Mouse (Mus musculus): ENCODE results near the gene Tssk3.

Gene Tssk3

DNA sequence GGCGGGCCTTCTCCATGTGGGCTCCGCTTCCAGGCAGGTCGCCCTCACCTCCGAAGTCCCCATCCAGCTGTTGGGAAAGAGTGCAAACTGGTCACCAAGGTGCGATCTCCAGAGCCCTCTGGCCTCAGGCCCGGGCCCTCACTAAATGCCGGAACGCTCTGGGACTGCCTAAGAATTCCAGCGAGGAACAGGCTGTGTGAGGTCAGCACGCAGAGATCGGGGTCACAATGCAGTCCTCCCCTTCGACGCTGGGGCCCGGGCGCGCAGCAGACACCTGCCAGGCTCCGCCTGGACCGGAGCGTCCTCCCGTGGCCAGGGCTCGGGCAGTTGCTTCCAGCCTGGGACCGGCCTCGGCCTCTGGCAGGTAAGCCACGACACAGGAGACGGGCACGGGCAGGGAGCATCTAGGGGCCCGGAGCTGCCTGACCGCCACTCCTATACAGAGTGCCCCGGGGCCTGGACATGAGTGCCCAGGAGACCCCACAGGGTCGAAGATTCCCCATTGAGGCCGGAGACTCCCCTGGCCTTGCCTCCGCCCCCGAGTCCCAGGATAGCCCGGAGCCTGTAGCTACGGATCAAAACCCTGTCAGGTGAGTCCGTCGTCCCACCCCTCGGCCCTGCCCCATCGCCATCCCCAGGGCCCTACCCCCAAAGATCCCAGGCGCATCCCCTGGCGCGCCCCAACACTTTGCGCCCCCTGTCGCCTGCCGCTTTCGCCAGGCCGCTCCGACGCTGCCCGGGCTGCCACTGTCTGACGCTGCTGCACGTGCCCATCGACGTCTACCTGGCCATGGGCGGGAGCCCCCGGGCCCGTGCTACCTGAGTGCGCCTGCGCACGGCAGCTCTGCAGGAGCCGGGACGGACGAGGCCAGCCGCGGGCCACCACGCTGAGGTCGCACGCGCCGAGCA is at the start of gene Tssk3, which contains the start of gene Fam229a:
TSS of gene Tssk3 (minus strand) at position 51 of the 909 bp plus-strand sequence.
TSS of gene Fam229a (plus strand) at position 219 of the 909 bp plus-strand sequence.
- peak; percentile 47 to 64 for DNase-seq (ENCODE audit: inconsistent age in 2 of 2, low spot score in 1 of 2)

GRCm38 (mm10) chr4:129540012-129540411 is 49.2 kb upstream of the Tssk3 start:
- peak in 1 of 2 experiments; percentile 50 for DNase-seq (ENCODE audit: inconsistent age in 2 of 2, low spot score in 1 of 2)

DNA sequence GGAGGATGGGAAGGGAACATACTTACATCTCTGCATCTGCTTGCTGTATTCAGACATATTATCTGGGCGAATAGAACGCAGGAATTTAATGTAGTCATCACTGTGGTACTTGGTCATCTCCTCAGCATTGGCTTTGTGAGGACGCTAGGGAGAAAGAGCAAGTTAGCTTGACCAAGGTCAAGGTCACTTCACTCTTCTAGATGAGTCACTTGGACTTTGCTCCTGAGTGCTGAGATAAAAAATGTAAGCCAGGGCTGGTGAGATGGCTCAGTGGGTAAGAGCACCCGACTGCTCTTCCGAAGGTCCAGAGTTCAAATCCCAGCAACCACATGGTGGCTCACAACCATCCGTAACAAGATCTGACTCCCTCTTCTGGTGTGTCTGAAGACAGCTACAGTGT is 38.1 kb upstream of the Tssk3 start:
- DNase-seq (ENCODE audit: inconsistent age in 2 of 2, low spot score in 1 of 2): peak; percentile 63 to 82

GRCm38 (mm10) chr4:129525889-129526288 is 35.1 kb upstream of the Tssk3 start:
- no peak for DNase-seq (ENCODE audit: inconsistent age in 2 of 2, low spot score in 1 of 2)

GRCm38 (mm10) chr4:129525338-129525737 is 34.5 kb upstream of the Tssk3 start:
- DNase-seq (ENCODE audit: inconsistent age in 2 of 2, low spot score in 1 of 2): no peak

DNA sequence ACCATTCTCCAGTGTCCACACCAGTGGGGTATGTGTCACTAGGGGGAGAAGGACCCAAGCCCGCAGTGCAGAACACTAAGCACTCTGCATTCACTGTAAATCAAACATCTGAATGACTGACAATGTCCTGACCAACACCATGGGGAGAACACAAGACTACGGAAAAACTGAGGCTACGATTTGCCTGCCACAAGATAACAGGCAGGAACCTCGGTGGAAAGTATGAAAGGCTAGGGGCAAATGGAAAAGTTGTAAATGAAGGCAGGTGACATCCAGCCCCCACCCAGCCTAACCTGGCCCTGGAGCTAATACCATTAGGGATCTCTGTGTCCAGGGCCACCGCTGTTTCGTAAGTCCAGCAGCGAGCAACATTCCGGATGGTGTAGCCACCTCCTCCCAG is 27.7 kb upstream of the Tssk3 start:
- no peak for DNase-seq (ENCODE audit: inconsistent age in 2 of 2, low spot score in 1 of 2)

DNA sequence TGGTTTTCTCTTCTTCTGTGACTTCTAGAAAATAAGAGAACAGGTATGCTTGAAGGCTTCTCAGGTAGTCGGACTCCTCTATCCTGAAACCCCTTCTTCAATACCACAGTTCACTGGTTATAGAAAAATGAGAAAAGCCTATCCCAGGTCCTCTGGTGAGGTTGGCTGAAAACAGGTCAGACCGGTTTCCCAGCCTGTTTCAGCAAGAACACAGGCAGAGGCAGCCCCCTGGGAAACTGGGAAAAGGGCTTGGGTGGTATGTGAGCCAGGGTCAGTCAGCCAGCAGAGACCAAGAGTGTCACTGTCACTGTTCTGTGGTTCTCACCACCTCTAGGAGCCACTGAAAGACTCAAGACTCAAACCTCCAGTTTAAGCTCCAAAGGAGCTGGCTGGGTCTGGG is 26.1 kb upstream of the Tssk3 start:
- no peak for DNase-seq (ENCODE audit: inconsistent age in 2 of 2, low spot score in 1 of 2)

DNA sequence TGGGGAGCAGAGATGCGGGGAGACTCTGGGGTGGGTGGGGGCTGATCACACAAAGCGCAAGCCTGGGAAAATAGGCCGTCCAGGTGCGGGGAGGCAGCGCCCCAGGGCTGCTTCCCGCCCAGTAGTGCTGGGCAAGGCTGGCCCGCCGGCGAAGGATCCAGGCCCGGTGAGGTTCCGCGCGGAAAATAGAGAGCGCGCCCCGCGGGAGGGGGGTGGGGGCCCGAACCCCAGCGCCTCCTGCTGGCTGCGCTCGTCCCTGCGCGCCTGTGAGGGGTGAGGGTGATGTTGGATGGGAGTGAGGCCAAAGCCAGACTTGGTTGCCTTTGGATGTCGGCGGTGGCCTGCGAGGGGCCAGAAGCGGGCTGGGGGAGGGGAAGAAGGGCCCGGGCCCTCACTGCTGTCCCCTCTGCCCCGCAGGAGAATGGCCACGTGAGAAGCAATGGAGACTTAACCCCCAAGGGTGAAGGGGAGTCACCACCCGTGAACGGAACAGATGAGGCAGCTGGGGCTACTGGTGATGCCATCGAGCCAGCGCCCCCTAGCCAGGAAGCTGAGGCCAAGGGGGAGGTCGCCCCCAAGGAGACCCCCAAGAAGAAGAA is 23.6 kb upstream of the Tssk3 start:
- peak; percentile 58 to 85 for DNase-seq (ENCODE audit: inconsistent age in 2 of 2, low spot score in 1 of 2)

- no peak for DNase-seq (ENCODE audit: inconsistent age in 2 of 2, low spot score in 1 of 2)
Measured at GRCm38 (mm10) chr4:129513891-129514290, 23.1 kb upstream of the Tssk3 start.

DNA sequence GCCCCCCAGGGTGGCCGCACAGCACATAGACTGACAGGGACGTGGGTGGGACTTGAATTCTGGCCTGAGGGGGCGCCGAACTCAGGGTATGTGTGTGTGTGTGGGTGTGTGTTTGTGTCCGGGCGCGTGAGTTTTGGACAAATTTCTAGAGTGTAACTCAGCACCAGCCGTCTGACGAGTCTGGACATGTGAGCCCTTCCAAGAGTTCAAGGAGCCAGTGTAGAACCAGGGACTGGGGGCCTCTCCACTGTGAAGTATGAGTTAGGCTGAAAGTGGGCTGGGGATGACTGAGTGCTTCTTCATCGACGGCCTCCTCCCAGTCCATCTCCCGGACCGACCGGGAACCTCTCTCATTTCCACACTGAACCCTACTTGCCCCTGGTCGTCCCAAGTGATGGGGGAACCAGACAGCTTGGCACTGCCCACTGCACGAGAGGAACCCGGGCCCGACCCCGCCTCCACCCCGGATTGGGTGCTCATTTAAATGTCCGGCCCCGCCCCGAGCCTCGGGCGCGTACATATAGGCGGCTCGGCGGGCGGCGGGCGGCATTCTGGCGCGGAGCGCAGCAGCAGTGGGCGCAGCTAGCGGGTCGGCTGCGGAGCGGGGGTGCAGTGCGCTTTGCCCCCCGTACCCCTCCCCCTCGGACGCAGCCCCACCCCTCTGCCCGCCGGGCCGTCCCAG is 22.4 kb upstream of the Tssk3 start, which contains the start of gene Marcksl1:
TSS of gene Marcksl1 (plus strand) at position 496 of the 682 bp plus-strand sequence.
- peak; percentile 87 to 93 for DNase-seq (ENCODE audit: inconsistent age in 2 of 2, low spot score in 1 of 2)

DNA sequence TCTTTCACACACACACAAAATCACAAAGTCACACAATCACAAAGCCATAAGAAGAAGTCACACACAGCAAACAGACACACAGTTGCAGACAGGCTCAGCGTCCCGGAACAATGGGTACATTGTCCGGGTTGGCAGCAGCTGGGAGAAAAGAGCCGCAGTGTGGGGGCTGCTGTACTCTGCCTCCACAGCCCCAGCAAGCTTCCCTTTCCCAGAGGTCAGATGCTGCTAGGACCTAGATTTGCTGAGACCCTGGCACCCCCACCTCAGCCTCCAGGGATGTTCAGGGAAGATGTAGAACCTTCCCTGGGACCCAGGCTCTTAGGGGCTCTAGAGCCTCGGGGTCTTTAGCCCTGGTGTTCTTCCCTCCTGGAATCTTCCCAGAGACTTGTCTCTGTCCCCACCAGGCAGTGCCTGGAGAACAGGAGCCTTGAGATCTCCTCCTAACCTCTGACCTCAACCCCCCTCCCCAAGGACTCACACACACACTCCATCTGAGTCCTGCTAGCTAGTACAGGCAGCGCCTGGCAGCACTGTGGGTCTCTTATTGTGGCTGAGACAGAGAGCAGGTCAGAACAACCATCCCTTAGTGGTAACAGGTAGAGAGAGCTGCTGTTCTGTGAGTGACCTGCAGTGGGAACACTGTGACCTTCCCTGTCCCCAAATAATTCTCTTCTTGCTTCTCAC is 20.7 kb upstream of the Tssk3 start:
- DNase-seq (ENCODE audit: inconsistent age in 2 of 2, low spot score in 1 of 2): no peak

GRCm38 (mm10) chr4:129510723-129511412 is 20.0 kb upstream of the Tssk3 start:
- DNase-seq (ENCODE audit: inconsistent age in 2 of 2, low spot score in 1 of 2): peak in 1 of 2 experiments; percentile 28

- no peak for DNase-seq (ENCODE audit: inconsistent age in 2 of 2, low spot score in 1 of 2)
Measured at GRCm38 (mm10) chr4:129509650-129510049, 18.8 kb upstream of the Tssk3 start.

- DNase-seq (ENCODE audit: inconsistent age in 2 of 2, low spot score in 1 of 2): no peak
Measured at GRCm38 (mm10) chr4:129508834-129509600, 18.2 kb upstream of the Tssk3 start.

DNA sequence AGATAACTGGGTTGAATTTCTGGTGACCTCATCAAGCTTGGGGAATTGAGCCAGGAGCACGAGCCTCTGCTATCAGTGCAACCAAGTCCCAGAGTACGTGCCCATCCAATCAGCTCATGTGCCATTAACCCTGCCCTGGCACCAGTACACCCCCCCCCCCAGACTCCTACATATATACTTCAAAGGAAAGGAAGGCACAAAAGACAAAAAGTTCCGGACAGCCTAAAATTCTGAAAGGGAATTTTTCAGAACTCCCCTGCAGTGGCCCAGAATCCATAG is 17.4 kb upstream of the Tssk3 start:
- peak in 1 of 2 experiments; percentile 62 for DNase-seq (ENCODE audit: inconsistent age in 2 of 2, low spot score in 1 of 2)

DNA sequence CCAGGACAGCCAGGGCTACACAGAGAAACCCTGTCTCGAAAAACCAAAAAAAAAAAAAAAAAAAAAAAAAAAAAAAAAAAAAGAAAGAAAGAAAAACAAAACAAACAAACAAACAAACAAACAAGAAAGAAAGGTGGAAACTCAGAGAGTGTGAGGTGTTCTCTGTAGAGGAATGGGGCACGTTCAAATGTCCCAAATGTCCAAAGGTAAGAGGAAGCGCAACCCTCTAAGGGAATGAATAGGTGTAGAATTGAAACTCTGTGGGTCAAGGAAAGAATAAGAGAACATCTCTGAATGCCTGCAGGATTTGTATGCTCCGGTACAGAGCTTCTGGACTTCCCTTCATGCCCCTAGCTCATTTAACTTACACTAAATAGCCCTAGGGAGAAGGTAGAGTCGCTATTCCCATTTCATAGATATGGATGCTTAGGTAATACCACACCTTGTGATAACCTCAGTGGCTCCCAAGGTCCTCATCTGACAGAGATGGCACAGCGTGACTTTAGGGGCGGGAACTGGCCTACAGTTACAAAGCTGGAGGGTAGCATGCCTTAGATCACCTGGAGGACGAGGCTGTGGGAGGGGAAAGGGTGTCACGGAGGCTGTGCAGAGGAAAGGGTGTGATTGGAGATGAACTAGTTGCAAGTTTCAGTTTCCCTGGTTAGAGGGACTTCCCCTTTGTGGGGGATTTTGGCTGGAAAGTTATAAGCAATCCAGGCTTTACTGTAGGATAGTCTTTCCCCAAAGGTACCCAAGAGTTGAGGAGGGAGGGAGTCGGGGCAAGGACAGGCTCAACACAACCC is 16.8 kb upstream of the Tssk3 start:
- peak in 1 of 2 experiments; percentile 76 for DNase-seq (ENCODE audit: inconsistent age in 2 of 2, low spot score in 1 of 2)

- peak; percentile 37 to 79 for DNase-seq (ENCODE audit: inconsistent age in 2 of 2, low spot score in 1 of 2)
Measured at GRCm38 (mm10) chr4:129505511-129505910, 14.7 kb upstream of the Tssk3 start.

GRCm38 (mm10) chr4:129502901-129503444 is 12.2 kb upstream of the Tssk3 start:
- DNase-seq (ENCODE audit: inconsistent age in 2 of 2, low spot score in 1 of 2): peak in 1 of 2 experiments; percentile 54
